Mouse (Mus musculus) activated CD4-positive, CD25-positive, alpha-beta regulatory T cell, adult 4 months (primary cell): Measurements from ENCODE around the gene Kcnb1. TPM values are rescaled to one million over a fixed set of nuclear protein-coding genes. Genes with fewer than 3 reads are reported as not detected.

ENCODE experiments used
- ATAC-seq: one replicate; pipeline ENCODE4 v1.8.0; 2017
- polyA plus RNA-seq, 2 experiments: library from polyadenylated mRNA; unstranded; fragments of 100-300 nt; shearing (Covaris generic); gene quantifications; one replicate each; pipeline ENCODE4 v1.2.1; 2017

Kcnb1 gene
- polyA plus RNA-seq, 2 experiments from 2014 or later, result 0.61 to 0.96 TPM

DNA sequence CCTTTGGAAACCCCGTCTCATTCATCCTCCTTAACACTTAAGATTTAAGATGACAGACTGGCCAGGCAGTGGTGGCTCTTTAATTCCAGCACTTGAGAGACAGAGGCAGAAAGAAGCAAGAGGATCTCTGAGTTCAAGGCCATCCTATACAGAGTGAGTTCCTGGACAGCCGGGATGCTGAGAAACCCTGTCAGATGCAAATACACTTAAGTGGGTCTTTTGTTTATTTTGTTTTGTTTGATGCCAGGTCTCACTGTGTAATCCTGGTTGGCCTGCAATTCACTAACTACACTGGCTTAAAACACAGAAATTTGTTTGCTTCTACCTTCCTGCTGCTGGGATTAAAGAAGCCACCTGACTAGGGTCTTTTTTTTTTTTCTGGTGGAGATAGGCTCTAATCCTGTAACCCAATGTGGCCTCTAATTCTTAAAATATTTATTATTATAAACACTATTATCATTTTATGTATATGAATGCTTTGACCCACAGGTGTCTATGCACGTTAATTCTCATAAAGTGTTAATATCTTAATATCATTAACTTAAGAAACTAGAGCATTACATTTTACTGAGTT, 131.1 kb downstream of the Kcnb1 start:
- ATAC-seq, result no peak

DNA sequence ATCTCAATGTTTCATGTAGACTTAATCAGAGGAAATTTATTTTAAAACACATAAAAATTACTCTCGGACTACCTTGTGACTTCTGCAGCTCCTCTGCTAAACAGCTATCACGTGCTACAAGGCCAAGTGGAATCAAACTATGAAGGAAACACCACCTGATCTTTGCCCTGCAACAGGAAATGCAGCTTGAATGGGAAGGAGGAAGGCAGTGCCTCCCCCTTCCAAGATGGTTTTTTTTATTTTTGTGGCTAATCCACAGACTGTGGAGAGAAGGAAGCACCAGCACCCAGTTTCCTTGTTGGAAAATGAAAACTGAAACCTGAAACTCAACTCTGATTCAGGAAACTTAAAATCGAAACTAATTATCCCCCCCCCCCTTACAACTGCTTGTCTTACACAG, 131.8 kb downstream of the Kcnb1 start:
- no peak for ATAC-seq

GRCm38 (mm10) chr2:167056942-167057323, 133.0 kb downstream of the Kcnb1 start:
- no peak for ATAC-seq

GRCm38 (mm10) chr2:167056210-167056941, 133.6 kb downstream of the Kcnb1 start:
- ATAC-seq, result no peak

- ATAC-seq, result no peak
These were observed 134.6 kb downstream of the Kcnb1 start for GRCm38 (mm10) chr2:167055386-167055785.

DNA sequence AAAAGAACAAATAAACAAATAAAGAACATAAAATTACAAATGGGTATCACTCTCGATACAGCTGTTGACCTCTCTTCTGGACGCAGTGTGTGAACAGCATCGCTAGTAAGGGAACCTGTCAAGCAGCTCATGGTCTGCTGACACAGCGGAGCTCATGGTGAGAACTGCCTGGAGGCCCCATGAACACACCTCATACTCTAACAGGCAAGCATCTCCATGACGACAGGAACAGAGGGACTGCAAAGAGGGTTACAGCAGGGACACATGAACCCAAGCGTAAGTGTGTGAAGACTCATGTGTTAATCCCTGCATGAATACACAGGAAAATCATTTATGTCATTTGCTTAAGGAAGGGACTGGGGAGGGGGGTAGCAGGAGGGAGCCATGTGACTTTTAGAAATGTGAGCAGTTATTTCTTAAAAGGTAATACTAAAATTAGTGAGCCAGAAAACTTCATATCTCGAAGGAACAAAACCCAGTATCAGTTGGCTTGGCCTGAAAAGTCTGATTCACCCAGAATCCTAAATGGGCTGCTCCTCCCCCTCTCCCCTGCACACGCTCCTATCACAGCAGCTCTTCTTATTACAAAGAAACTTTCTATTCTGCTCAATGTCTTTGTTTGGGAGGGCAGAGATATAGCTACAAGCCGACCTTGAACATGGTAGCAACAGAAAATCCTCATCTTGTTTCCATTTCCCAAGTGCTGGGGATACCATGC, 136.7 kb downstream of the Kcnb1 start:
- no peak for ATAC-seq

- no peak for ATAC-seq
These were observed 141.1 kb downstream of the Kcnb1 start for GRCm38 (mm10) chr2:167048698-167049358.

GRCm38 (mm10) chr2:167048223-167048622, 141.7 kb downstream of the Kcnb1 start:
- ATAC-seq, result no peak

Other genes with a start within 250 kb of the Kcnb1 start
- 10 to 100 TPM; 36.2 to 42.2 TPM for gene Stau1, start 193.9 kb downstream of the Kcnb1 start, polyA plus RNA-seq
- gene Ddx27, start 175.0 kb downstream of the Kcnb1 start, polyA plus RNA-seq, result 10 to 100 TPM; 29.8 to 39.5 TPM
- 10 to 100 TPM; 18.5 to 26.0 TPM for gene Znfx1, start 127.1 kb downstream of the Kcnb1 start, polyA plus RNA-seq
- gene Ptgis, start 50.4 kb upstream of the Kcnb1 start, polyA plus RNA-seq, result under 1 TPM in 1 of 2 experiments, not detected in 1; 0.17 TPM
- 10 to 100 TPM in 1 of 2 experiments, 1 to 10 TPM in 1; 7.9 to 11.6 TPM for gene B4galt5, start 159.0 kb upstream of the Kcnb1 start, polyA plus RNA-seq
- 10 to 100 TPM; 35.4 to 43.2 TPM for gene Slc9a8, start 231.6 kb upstream of the Kcnb1 start, polyA plus RNA-seq